Mouse (Mus musculus) G1E (cell line): ENCODE measurements around the gene Xkr8. TPM values are rescaled to one million over a fixed set of nuclear protein-coding genes. Genes with fewer than 3 reads are reported as not detected.
"Not testable (repeated sequence)": the region's sequence is repeated elsewhere in the genome, so short reads cannot be mapped to it uniquely, and the experiment has no call there.

ENCODE experiments used
- ATAC-seq: 2 replicates; pipeline ENCODE4 v1.8.0; 2016; ENCODE audit warnings: mild to moderate bottlenecking; ENCODE audit not compliant: insufficient number of reproducible peaks, poor library complexity, low FRiP score, severe bottlenecking; ENCODE audit errors: extremely low read depth
- DNase-seq: peaks from one replicate; pipeline ENCODE4 v3.0.0; 2012; ENCODE audit warnings: low spot score
- H3K27me3 ChIP-seq: 2 replicates; pipeline ENCODE4 v1.6.1; 2012; ENCODE audit warnings: mild to moderate bottlenecking, low read length, inconsistent platforms; ENCODE audit not compliant: insufficient read depth
- H3K36me3 ChIP-seq: replicated peaks from 2 replicates; pipeline ENCODE3; 2012; ENCODE audit warnings: mild to moderate bottlenecking, inconsistent platforms
- H3K4me1 ChIP-seq: 2 replicates; pipeline ENCODE4 v1.6.1; 2012; ENCODE audit warnings: low read depth, low read length, inconsistent platforms, mixed read lengths; ENCODE audit not compliant: insufficient read depth
- H3K4me3 ChIP-seq: 2 replicates; pipeline ENCODE4 v1.5.1; 2012; ENCODE audit warnings: low read depth, mild to moderate bottlenecking, inconsistent platforms, low read length, moderate library complexity, mixed read lengths
- H3K9me3 ChIP-seq: replicated peaks from 2 replicates; pipeline ENCODE4 v1.6.1; 2012; ENCODE audit warnings: inconsistent platforms
- CTCF ChIP-seq: IDR thresholded peaks from 2 replicates; pipeline ENCODE4 v1.5.1; 2012; ENCODE audit warnings: low read depth, low read length, inconsistent platforms, mixed read lengths
- GATA1 ChIP-seq: IDR thresholded peaks from 2 replicates; pipeline ENCODE4 v1.6.1; 2012; ENCODE audit warnings: borderline replicate concordance, low read length, inconsistent platforms, mixed read lengths
- GATA2 ChIP-seq: IDR thresholded peaks from 2 replicates; pipeline ENCODE4 v1.6.1; 2012; ENCODE audit warnings: low read depth, low read length, inconsistent platforms, borderline replicate concordance
- POLR2AphosphoS5 ChIP-seq: IDR thresholded peaks from 2 replicates; pipeline ENCODE4 v1.6.1; 2012; ENCODE audit warnings: low read depth, low read length, inconsistent platforms; ENCODE audit not compliant: insufficient replicate concordance
- TAL1 ChIP-seq: conservative IDR thresholded peaks from 2 replicates; pipeline ENCODE4 v1.6.1; 2012; ENCODE audit warnings: low read depth, low read length, inconsistent platforms, mixed read lengths
- polyA plus RNA-seq: library from polyadenylated mRNA; stranded (reverse); fragments of >175 nt; gene quantifications from 2 replicates; pipeline ENCODE4 v1.2.3, GENCODE M21; 2012
- total RNA-seq, 2 experiments: library from RNA; stranded (forward) in 1 of 2; stranded (reverse) in 1 of 2; fragments of 200-1000 nt in 1 of 2; fragments of >200 nt in 1 of 2; fragmentation: Nextera tagmentation in 1 of 2; gene quantifications; 2 replicates each; pipeline ENCODE4 v1.2.3; 2014 to 2017

Gene Xkr8
- total and polyA plus RNA-seq, 3 experiments: 0.46 to 5.1 (median 0.75) TPM

- ATAC-seq (peak; percentile 98), DNase-seq (peak; percentile 93)
- Histone ChIP-seq H3K36me3 (peaks cover 39% of the 10 kb centered on the region), H3K9me3 (no peaks in the 10 kb centered on the region), H3K4me3 (peak within 1 kb of the TSS; percentile 93), H3K4me1 (peaks cover 32% of the 10 kb centered on the region), H3K27me3 (no peaks in the 10 kb centered on the region)
- TF ChIP-seq CTCF (no peak), TAL1 (no peak), GATA2 (no peak), POLR2AphosphoS5 (no peak), GATA1 (no peak)
Measured at GRCm38 (mm10) chr4:132767914-132768876, 35.8 kb upstream of the Xkr8 start, which contains the start of gene Rpa2. TSS of gene Rpa2 (plus strand) at chr4:132768332.

DNA sequence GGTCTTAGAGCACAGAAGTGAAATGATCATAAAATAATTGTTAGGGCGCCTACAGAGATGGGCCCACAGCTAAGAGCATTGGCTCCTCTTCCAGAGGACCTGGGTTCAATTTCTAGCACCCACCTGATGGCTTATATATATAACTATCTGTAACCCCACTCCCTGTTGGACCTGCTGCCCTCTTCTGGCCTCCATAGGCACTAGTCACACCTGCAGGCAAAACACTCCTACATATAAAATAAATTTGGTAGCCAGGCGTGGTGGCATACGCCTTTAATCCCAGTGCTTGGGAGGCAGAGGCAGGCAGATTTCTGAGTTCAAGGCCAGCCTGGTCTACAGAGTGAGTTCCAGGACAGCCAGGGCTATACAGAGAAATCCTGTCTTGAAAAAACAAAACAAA lies 30.8 kb upstream of the Xkr8 start:
- H3K9me3 ChIP-seq, ATAC-seq, H3K36me3 ChIP-seq, DNase-seq, H3K4me3 ChIP-seq: not testable (repeated sequence)
- Histone ChIP-seq H3K27me3 (peaks cover 27% of the 10 kb centered on the region), H3K4me1 (peaks cover 11% of the 10 kb centered on the region)

GRCm38 (mm10) chr4:132762602-132763001 lies 30.3 kb upstream of the Xkr8 start:
- H3K4me1 ChIP-seq: peaks cover 8% of the 10 kb centered on the region
- H3K4me3 ChIP-seq: no peak overlapping the region
- TF ChIP-seq GATA2 (no peak), TAL1 (no peak), POLR2AphosphoS5 (no peak), GATA1 (no peak), CTCF (no peak)
- peaks cover 32% of the 10 kb centered on the region for H3K27me3 ChIP-seq
- DNase-seq (no peak), ATAC-seq (no peak)
- H3K9me3 ChIP-seq: no peaks in the 10 kb centered on the region
- H3K36me3 ChIP-seq: no peaks in the 10 kb centered on the region

GRCm38 (mm10) chr4:132760296-132760695 lies 27.9 kb upstream of the Xkr8 start:
- H3K4me1 ChIP-seq: peaks cover 5% of the 10 kb centered on the region
- ATAC-seq (no peak), DNase-seq (no peak)
- H3K9me3 ChIP-seq: no peaks in the 10 kb centered on the region
- no peak overlapping the region for H3K4me3 ChIP-seq
- no peaks in the 10 kb centered on the region for H3K36me3 ChIP-seq
- H3K27me3 ChIP-seq: peaks cover 51% of the 10 kb centered on the region
- TF ChIP-seq TAL1: no peak
- no peak for TF ChIP-seq POLR2AphosphoS5
- no peak for TF ChIP-seq GATA1
- TF ChIP-seq CTCF: no peak
- TF ChIP-seq GATA2: no peak

DNA sequence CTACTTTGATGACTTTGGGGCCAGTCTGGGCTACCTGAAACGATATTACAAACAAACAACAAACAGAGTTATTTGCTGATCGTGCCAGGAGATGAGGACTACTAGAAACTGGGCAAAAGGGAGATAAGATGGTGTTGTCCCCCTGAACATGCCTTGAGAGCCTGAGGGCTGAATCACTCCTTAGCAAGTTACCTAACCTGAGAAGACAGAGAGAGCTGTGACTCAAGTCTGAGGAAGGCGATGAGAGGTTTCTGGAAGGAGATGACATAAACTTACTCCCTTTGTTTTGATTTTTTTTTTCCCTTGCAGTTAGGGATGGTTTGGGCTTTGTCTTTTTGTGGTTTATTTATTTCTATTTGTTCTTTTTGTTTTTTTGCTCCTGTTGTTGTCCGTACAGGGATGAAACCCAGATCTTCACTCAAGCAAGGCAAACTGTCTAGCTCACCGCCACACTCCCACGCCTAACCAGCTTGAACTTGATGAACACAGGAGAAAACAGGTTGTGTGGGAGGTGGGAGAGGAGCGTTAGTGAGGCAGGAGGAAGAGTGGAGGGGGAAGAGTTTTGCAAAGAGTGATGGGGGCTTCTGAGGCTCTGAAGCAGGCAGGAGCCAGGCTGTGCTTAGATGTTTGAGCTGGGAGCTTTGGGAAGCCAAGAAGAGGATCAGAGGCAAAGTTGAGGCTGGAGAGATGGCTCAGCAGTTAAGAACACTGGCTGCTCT lies 25.4 kb upstream of the Xkr8 start:
- Histone ChIP-seq H3K27me3 (peaks cover 57% of the 10 kb centered on the region), H3K4me3 (no peak overlapping the region), H3K4me1 (peaks cover 12% of the 10 kb centered on the region), H3K9me3 (no peaks in the 10 kb centered on the region), H3K36me3 (no peaks in the 10 kb centered on the region)
- no peak for ATAC-seq
- DNase-seq: no peak
- no peak for TF ChIP-seq GATA2
- TF ChIP-seq CTCF: no peak
- no peak for TF ChIP-seq POLR2AphosphoS5
- TF ChIP-seq TAL1: no peak
- no peak for TF ChIP-seq GATA1

- no peak for DNase-seq
Measured at GRCm38 (mm10) chr4:132756974-132757373, 24.6 kb upstream of the Xkr8 start, which contains the start of gene Smpdl3b. TSS of gene Smpdl3b (minus strand) at chr4:132757252.

More at GRCm38 (mm10) chr4:132756974-132757373, 24.6 kb upstream of the Xkr8 start, which contains the start of gene Smpdl3b:
- Histone ChIP-seq H3K9me3 (no peaks in the 10 kb centered on the region), H3K27me3 (peaks cover 54% of the 10 kb centered on the region), H3K4me3 (no peak within 1 kb of the TSS), H3K36me3 (no peaks in the 10 kb centered on the region), H3K4me1 (peaks cover 12% of the 10 kb centered on the region)
- ATAC-seq: no peak
- no peak for TF ChIP-seq GATA1
- TF ChIP-seq CTCF: no peak
- TF ChIP-seq GATA2: no peak
